Mouse (Mus musculus) kidney, postnatal 14 days (tissue): ENCODE measurements around the gene Cep131.

Experiments used
- DNase-seq: peaks from one replicate; pipeline ENCODE4 v3.0.0; 2022; ENCODE audit warnings: mixed read lengths

Cep131 gene

DNA sequence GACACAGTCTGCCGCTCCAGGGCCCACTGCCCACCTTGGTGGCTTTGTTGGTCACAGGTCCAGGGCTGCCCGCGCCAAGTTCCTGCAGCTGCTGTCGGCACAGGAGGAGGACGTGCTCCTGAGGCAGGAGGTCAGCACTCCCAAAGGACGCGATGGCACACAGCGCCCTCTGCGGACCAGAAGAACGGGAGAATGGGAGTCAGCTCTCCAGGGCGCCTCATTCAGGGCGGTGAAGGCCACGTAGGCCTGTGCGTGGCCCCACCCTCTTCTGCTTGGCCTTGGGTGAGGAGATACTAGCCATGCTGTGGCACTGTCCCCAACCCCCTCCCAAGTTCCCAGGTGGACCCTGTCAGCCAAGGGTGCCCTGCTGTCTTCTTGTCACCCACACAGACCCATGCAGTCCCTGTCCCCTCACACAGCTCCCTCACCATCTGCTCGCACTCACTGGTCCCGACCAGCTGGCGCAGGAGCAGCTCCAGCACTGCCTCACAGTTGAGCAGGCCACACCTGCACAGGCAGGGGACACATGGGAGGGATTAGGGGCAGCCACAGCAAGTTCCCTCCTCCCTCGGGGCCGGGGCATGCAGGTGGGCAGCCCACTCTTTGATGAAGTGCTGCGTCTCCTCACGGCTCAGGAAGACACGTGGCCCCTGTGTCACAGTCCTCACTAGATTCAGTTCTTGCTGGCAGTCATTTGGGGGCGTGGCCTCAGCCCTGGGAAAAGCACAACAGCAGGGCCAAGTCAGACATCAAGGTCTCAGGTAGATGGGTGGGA lies 6.4 kb upstream of the Cep131 start:
- DNase-seq: no peak

DNA sequence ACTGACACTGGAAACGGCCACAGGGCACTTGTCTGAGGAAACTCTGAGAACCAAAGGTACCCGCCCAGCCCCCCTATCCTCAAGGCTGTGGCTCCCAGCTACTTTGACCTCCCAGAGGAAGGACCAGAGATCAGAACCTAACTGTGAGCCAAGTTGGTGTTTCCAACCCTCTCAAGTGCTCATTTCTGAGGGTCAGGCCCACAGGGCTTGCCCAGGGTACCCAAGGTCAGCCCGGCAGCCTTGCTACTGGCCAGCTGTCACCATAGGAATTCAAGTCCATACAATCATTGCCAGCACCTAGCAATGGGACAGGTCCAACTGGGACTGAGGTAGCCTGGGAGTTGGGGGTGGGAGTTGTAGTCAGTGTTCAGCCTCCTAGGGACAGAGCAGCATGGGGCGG lies 4.0 kb upstream of the Cep131 start:
- DNase-seq: no peak

DNA sequence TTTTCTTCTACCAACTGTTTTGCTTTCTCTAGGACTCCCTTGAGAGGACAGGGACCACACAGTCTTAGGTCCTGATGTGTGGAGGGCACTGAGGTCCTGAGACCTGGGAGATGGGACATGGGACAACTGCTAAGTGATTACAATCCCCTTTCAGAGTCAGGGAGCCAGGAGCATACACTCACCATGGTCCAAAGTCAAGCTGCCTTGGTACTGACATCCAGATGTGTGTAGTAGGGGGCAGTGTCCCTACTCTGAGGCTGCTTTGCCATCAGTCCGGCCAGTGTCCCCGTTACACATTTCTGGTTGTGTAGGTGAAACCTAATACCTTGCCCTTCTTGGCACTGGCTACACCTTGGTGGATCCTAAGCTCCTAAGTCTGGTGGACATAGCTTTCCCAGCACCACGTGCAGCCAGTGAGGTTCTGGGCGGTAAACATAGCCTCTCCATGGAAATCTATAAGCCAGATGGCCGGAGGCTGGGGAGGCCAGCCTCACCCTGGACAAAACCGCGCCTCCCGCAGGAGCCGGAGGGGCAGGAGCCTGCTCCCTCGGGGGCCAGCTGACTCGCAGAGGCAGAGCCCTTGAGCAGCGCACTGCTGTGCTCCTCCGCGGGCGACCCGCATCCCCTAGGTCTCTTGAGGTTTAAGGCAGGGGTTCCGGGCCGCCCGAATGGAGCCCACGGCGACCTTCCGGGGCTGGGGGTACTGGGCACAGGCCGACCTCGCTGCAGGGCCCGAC lies 568 bp downstream of the Cep131 start:
- DNase-seq: no peak

DNA sequence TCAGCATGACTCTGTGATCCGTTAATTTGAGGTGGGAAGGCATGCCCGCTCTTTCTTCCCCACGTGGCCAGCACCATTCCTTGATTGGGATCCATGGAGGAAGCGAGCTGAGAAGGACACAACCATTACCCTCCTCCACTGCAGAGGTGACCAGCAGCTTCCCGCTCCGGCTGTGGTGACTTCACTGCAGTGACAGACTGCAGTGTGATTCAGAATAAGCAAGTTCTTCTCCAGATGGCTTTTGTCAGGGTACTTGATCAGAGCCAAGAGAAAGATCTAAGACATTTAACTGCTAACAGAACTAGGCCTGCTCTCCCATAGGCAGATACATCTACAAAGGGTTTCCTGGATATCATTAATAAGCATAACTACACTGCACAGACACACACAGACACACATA lies 6.3 kb downstream of the Cep131 start:
- peak; percentile 47 for DNase-seq

DNA sequence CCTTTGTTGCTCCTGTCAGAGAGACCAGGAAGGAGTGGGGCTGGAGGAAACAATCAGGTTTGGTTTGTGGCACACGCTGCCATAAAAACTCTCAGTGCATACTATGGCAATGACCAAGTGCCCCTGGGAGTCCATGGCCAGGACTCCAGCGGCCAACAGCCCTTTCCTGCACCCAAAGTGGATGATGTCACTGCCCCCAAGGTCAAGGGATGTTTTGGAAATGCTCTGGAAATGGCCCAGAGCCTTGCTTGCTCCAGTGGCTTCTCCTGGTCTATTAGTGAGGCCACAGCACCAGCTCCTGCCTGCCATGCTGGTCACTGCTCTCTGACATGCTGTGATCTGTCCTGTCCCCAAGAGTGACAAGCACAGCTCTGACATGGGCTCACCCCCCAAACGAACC lies 10.4 kb downstream of the Cep131 start:
- no peak for DNase-seq

DNA sequence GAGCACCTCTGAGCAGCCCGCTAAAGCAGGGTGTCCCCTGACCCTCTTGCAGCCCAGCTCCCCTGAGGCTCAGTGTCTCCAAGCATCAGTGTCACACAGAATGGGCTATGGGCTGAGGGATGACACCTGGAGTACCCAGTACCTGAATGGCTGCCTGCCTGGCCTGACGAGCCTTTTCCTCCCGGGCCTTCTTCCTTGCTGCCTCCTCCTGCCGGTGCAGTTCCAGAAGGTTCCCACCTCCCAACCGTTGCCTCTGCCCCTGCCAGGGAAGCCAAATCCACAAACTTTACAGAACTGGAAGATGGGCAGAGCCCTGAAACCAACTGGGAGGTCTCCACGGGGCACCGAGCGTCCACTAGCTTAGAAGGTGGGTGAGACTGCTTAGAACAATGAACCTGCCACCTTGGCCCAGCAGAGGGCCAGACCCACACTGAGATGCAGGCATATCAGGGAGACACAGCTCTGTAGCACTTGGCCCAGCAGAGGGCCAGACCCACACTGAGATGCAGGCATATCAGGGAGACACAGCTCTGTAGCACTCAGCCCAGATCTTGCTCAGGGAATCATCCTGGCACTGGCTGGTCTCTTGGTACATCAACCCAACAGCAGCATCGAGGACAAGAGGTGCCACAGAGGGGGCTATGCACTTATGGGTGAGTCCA lies 13.5 kb downstream of the Cep131 start:
- no peak for DNase-seq

DNA sequence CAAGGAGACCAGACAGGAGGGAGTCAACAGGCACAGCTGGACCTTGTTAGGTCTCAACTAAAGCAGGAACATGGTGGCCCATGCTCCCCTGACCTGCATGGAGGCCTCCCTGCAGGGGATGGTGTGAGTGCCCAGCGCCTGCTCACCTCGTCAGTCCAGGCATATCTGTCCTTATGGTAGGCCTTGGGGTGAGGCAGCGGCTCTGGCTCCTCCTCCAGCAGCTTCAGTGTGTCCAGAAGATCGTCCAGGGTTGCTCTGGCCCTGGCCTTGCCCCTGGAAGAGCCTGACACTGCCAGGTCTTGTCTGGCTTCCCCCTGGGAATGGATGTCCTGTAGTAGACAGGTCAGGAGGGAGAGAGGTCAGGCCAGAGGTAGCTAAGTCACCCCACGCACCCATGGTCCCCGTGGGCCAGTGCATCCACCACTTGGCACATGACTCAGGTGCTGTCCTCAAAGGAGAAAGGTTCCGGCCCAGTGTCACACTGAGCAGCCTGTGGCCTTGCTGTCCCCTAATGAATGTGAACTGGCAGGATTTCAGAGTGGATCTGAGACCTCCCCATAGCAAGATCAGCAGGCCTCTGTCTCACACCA lies 14.8 kb downstream of the Cep131 start:
- DNase-seq: no peak

DNA sequence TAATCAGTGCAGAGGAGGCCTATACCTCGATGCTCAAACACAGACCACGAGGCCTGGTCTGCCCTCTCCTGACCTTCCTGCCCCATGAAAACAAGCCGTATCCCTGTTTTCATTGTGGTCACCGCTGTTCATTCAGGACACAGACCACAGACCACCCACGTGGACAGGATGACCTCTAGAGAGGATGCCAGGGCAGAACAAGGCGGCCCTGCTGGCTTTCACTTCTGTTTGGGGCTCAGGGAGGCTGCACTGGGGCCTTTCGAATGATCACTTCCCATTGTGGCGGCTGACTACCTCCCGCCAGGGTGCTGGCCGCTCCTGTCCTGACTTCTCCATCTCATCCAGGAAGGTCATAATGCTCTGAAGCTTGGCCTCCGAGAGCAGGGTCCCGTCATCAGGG lies 15.6 kb downstream of the Cep131 start:
- no peak for DNase-seq

DNA sequence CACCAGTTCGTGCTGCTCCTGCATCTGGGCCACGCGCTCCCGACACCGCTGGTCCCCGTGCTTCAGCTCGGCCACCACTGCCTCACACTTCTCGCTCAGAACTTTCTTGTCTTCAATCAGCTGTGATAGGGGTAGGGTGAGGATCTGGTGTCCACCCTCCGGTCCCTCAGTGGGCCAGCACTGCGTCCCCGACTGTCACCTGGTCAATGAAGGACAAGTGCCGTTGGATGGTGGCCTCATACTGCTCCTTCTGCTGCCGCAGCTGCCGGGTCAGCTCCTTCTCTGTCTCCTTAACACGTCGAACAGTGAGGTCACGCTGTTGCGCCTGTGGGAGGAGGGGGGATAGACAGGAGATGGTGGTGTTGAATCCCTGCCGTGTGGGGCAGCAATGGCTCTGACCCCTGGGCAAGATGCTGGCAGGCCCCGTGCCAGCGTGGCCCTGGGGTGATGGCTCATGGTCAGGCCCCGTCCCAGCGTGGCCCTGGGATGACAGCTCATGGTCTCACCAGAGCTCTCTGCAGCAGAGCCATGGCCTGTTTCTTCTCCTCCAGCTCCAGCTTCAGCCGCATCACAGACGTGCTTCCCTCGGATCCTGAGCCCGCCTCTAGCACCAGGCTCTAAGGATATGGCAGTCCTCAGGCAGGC lies 16.2 kb downstream of the Cep131 start:
- DNase-seq: no peak

DNA sequence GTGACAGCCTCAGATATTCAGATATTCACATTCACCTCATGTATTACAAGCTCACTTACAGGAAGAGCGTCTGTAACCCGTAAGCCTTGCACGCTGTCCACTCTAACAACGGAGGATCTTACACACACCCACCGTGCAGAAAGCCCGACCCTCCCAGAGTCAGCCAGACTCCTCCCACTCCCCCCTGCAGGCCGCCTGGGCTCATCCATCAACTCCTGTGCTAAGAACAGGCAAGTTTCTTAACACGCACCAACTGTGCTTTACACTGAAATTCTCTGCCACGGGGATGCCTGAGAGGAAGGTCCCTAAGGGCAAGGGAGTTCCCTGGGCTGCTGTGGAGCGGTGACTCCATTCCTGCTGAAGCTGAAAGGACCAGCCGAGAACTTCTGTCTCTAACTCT lies 17.4 kb downstream of the Cep131 start:
- DNase-seq: no peak

DNA sequence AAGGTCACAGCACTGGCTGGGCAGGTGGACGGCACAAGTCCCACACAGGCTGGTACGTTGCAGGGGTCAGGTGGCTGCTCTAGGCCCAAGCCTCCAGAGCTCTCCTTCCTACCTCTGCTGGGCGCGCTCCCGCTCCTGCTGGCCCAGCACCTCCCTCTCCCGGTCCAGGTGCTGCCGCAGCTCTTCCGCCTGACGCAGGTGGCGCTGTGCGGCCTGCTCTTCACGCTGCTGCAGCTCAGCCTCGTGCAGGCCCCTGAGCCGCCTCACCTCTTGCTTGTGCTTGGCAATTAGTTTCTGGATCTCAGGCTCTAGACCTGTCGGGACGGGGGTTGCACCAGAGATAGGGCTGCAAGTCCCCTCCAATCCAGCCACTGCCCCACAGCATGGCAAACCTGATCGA lies 18.8 kb downstream of the Cep131 start:
- DNase-seq: no peak

DNA sequence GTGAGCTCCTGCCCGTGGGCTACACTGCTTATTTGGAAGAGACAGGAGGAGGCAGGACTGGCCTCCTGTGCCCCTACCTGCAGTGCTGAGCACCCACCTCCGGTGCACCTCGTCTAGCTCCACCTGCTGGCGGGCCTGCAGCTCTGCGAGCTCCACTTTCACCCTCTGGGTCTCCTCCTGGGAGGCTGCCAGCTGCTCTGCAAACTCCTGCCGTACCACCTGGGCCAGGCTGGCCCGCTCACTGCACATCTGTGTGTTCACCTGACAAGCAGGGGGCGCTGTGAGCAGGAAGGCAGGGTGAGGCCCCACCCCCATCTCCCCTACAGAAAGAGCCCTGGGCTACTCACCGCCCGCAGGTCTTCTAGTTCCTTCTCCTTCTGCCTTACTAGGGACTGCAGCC lies 21.3 kb downstream of the Cep131 start:
- DNase-seq: peak; percentile 77

DNA sequence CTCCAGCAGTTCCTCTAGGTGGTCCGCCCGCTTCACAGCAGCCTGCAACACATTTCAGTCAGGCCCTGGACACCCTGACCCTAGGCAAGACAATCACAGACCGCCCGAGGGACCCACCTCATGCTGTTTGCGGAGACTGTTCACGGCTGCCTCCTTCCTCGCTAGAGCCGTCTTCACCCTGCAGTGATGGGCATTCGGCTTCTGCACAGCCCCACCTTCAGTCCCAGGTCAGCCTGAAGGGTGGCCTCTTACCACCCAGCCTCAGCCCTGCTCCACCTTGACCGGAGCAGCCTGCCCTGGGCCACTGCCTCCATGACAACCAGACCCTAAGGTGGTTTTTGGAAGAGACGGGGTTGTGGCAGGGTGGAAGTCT lies 22.0 kb downstream of the Cep131 start:
- no peak for DNase-seq

DNA sequence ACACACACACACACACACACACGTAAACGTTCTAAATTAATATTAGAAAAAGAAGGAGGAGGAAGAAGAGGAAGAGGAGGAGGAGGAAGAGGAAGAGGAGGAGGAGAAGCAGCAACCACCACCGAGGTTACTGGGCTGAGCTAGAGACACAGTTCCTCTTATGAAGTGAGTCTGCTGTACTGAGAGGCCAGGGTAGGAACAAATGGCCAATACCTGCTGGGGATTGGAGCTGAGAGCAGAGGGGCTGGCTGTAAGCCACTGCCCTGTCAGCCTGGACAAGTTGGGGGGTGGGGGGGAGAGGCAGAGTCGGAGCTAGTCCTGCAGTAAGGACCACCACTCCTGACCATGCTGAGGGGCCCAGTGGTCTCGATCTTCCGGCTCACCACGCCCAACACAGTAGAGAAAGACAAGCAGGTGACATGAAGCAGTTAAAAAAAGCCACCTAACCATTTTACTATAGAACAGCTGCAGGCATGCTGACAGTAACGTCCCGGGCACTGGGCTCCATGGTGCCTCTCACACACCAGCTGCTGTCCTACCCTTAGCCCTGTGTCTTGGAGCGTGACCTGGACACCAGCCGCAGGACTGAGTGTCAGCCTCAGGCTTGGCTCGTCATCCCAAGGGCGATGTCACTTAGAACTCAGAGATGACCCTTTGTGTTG lies 22.5 kb downstream of the Cep131 start:
- no peak for DNase-seq

DNA sequence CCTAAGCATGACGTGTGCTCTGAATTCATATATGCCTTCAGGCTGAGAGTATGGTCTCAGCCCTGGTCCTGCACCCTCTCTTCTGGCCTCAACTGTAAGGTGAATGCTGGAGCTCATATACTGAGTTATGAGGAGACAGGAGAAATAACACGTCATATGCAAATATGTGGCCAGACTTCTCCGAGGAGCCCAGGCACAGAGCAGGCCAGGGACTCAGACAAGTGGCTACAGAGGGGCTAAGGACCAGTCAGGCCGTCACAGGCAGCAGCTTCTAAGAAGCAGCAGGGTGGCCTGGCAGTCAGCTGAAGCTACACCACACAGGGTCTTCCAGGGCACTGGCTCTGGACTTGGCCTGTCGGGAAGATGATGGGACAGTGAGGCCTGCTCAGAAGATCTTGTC lies 23.3 kb downstream of the Cep131 start:
- no peak for DNase-seq

DNA sequence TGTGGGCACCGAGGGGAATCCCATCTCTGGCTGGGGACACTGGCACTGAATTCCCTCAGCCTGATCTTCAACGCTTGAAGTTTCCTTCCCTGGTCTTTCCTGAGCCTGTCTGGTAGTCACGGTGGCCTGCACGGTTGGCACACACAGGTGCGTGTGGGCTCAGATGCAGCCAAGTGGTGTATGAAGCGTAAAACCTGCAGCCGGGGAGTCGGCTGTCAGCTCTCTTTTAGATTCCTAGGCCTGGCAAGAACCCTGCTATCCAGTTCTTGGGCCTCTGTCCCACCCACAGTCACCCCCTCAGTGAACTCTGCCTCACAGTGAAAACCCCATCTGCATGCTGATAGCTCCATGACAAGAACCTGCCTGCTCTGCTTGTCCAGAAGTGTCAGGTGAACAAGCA lies 26.0 kb downstream of the Cep131 start:
- DNase-seq: no peak

DNA sequence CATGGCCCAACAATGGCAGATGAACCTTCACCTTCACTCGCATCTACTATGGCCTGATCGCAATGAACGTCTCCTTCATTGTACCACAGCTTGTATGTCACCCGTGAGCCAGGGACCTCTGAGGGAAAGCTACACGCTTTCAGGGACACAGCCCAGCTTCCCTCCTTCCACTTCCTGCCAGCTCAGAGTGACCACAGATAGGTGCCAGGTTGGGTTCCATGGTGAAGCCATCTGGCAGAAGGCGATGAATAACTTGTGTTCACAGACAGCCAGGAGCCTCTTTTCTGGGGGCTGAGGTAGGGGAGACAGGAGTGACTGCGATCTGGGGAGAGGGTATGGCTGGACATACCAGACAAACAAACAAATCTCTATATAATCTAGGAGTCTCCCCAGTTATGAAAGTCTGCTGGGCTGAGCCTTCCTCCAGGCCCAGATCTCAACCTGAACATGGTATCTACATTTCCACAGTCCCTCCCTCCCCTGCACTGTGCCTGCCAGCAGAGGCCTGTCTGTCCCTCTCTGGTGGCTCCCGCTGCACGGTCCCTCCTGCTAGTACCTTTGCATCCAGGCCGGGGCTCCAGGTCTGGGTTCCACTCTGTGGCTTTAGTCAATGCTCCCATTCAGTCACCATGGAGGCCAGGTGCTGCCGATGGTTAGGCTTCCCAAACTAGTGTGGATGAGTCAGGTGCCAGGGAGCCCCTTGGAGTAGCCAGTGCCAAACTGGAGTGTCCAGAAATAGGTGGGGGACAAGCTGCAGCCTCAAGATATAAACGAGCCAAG lies 30.5 kb downstream of the Cep131 start:
- DNase-seq: no peak

DNA sequence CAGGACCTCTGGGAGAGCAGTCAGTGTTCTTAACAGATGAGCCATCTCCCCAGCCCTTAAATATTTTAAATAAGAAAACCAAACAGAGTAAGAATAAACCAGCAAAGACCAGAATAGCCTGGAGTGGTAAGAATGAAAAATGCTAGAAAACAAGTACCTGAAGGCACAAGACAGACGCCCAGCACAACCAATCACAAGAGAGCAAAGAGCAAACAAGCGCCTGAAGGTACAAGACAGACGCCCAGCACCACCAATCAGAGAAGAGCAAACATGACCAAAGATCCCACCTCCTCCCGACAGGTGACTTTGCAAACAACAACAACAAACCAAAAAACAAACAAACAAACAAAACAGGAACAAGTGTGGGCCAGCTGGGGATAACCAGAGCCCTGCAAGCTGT lies 32.8 kb downstream of the Cep131 start:
- DNase-seq: no peak

DNA sequence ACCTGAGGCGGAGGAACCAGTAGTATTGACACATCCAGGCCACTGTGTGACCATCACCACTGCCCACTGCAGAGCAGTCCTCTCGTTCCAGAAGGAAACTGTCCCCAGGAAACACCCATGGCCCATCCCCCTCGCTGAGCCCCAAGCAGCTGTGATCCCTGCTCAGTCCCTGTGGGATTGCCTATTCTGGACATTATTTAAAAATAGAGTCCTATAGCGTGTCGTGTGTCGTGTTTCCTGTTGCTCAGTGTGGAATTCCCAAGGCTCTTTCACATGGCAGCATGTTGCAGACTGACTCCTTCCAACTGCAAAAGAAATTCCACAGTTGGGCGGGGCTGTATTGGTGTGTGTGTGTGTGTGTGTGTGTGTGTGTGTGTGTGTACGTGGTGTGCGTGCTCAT lies 34.4 kb downstream of the Cep131 start:
- DNase-seq: peak; percentile 39

DNA sequence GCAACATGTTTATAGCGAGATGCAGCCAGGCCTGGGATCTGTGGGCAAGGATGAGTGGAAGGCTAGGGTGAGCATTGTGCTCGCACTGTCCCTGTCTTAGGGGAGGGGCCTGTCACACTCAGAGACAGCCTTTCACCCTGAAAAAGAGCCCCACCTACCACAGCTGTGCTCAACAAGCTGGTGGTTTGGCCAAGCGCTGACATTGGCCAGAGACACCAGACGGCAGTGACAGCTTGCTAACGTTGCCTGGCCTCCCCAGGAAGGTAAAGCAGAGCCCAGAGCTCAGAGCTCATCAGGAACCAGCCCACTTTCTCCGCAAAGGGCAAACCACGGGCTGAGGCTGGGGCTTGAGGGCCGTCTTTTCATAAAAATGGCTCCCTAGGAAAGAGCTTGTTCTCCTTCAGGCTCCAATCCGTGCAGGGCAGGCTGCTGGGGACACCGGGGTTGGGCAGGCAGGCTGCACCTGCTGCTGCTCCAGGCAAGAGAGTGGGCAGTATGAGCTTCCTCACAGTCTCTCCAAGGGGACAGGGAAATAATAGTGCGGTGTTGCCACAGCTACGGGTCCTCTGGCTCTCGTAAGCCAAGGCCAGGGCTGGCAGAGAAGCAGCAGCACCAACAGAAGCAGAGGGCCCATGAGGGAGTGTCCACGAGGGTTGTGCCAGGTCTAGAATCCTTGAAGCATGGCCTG lies 35.4 kb downstream of the Cep131 start:
- no peak for DNase-seq

DNA sequence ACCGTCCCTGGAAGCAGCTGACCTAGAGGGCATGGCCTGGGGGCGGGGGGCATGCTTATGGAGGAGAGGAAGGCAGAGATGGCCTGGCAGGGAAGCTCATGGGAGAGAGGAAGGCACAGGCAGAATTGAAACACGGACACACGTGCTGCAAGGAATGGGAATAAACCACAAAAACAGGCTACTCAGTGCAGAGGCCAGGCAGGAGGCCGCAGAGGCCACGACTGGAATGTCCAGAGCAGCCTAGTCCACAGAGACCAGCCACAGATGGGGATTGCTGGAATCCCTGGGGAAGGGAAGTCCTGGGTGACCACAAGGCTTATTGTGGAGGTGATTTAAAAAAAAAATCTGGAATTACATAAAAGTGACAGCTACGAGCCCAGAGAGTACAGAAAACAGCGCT lies 37.6 kb downstream of the Cep131 start:
- DNase-seq: peak; percentile 44
